Mouse (Mus musculus) liver, postnatal 0 days (tissue): ENCODE results near the gene Ptpn12.

Experiments used
- CTCF ChIP-seq: sonication (generic); IDR thresholded peaks from 2 replicates; pipeline ENCODE4 v1.5.1; 2016; ENCODE audit warnings: antibody characterized with exemption, low read depth
- EP300 ChIP-seq: IDR thresholded peaks from 2 replicates; pipeline ENCODE4 v1.6.1; 2016; ENCODE audit warnings: antibody characterized with exemption, low read depth, mild to moderate bottlenecking

DNA sequence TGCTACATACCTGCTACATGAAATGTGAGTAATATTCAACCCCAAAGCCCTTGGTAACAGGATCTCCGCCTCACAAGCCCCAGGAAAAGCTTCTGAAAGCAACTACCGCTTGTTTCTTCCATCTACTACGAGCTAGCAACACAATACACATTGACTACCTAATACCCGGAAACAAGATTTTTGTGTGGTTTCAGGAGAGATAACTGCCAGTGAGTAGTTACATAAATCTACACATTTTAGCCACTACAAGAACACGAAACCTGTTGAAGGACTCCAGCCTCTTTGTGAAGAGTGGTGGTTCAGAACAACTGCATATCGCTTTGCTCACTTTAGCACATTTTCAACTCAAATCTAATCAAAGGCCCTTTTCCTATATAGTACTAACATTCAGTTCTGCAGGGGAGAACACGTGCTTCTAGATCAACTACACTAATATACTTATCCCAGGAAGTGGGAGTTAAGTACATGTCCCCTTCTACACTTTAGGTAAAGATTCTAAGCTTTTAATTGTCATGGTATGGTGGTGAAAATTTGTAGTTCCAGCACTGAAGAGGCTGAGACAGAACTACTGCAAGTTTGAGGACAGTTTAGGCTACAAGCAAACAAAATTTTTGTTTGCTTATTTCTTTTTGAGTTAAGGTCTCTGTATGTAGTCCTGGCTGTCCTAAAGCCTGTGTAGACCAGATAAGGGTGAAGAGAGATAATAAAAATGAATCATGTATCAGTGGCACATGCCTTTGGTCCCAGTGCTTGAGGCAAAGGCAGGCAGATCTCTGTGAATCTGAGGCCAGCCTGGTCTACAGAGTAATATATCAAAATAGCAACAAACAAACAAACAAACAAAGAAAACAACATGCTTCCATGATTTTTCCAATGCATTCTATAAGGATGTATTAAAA lies 9.3 kb downstream of the Ptpn12 start:
- TF ChIP-seq CTCF (no peak), EP300 (no peak)
